Mouse (Mus musculus) c-Kit-positive CD71-positive TER-119-positive erythroid progenitor cells, embryonic 14.5 days (primary cell): ENCODE measurements around the gene S100a8.

Experiments
- DNase-seq: peaks from one replicate; pipeline ENCODE4 v3.0.0-alpha.2; 2013; ENCODE audit warnings: low spot score

Gene S100a8

DNA sequence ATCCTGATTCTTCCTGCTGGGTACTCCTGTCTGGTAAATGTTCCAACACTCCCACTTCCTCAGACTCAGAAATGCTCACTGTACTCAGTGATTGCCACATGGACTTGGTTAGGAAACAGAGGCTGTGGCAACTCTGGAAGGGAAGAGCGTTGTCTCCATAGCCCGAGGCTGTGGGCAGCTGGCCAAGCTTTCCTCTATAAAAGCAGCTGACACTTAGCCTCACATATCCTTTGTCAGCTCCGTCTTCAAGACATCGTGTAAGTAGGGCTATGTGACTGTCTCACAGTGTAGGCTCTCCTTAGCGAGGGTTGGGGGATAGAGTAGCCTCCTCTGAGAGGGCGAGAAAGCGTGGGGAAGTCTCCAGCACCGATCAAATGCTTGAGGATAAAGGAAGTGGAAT is at the start of gene S100a8:
Gene S100a8, plus strand, starts transcription at position 133 of the 400 bp plus-strand sequence.
- DNase-seq = no peak

DNA sequence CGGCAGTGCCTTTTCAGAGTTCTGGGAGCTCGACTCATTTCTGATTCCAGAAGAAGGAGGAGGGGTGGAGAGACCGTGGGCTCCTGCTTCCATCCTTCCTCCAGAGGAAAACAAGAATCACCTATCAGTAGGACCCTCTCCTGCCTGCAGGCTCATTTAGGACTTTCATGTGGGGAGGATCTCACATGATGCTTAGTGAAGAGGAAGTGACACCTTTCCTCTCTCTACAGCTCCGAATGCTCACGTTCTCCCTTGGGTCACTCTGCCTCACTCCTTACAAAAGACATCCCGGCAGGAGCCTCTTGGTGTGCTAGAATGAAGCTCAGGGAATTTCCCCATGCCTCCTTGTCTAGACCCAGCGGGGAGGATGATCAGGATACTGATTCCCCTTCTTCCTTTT is 47.2 kb upstream of the S100a8 start:
- no peak for DNase-seq

- DNase-seq = no peak
Measured at GRCm38 (mm10) chr3:90623435-90624071, 45.2 kb upstream of the S100a8 start.

DNA sequence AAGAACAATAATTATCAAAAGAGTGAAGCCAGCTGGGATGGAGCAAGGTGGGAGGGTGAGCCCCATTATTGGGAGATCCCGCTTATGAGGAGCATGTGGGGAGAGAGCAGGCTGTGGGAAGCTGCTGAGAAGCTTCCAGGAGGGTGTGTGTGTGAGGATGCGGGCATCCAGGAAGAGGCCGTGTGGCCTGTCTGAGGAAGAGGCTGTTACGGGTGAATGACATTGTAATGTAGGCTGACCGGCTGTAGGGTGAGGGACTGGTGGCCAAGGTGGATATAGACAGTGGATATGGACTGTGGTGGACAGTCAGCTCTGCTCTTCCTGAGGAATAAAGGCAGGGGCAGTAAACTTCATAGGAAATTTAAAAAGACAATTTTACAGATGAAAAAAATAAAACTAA is 43.3 kb upstream of the S100a8 start:
- DNase-seq = no peak

DNA sequence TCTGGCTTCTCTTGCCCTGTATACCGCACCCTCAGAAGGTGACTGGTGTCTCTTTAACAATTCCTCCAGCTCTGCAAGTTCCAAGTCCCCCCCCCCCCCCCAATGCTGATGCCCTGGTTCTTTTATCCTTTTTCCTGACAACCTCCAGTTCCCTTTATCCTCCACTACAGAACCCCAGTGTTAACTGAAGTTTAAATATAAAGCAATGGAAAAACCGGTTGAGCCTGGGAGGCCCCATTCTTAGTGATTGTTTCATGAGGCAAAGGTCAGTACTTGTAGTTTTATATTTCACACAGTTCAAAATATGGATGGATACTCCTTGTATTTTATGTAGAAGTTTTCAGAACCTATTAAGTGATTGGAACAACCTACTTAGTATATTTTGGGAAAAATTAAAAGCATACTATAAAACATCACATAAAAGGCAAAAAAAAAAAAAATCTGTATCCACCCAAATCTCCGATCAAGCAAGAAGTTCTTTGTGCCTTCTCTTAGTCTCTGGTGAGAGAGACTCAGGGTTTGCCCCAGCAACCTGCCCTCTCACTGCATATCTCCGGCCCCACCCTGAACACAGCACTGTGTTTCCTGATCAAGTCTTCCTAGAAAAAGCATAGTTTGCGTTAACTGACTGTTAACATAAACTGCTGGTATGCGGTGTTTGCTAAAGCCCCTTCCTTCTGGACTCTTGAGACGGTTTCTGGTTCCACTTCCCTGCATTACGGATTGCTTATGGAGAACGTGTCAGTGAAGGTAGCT is 42.3 kb upstream of the S100a8 start:
- DNase-seq = no peak

GRCm38 (mm10) chr3:90627366-90627765 is 41.4 kb upstream of the S100a8 start:
- DNase-seq = no peak

DNA sequence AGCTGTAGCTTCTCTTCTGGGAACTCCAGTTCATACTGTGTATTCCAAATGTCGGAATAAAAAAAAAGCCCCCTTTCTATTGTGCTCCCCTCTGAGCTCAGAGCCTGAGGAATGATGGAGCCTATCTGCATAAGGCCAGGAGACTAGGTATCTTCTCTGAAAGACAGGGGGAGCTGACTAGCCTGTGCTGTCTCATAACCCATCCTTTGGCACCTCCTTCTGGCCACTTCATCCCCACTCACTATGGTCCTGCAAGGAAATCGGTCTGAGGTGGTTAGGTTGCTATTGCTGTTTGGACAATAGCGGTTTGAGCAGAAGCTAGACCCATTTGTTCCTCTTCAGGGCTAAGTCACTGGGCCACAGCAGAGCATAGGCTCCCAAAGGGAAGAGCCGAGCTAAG is 41.0 kb upstream of the S100a8 start:
- no peak for DNase-seq

DNA sequence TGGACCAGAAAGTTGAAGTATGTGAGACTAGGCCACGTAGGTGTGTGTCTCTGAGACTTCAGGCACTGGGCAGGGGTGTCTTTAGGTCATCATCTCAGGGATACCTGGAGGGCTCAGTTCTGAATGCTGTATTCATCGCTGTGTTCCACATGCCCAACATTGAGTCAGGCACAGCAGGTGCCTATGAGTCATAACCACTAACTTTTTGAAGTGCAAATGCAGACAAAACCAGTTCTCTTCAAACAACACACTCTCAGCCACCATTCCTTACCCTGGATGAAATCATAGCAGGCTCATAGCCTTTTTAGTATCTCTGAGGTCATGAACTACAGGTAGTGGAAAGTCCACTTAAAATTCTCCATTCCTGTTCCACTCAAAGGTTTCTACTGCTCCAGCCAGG is 39.5 kb upstream of the S100a8 start:
- DNase-seq = no peak

DNA sequence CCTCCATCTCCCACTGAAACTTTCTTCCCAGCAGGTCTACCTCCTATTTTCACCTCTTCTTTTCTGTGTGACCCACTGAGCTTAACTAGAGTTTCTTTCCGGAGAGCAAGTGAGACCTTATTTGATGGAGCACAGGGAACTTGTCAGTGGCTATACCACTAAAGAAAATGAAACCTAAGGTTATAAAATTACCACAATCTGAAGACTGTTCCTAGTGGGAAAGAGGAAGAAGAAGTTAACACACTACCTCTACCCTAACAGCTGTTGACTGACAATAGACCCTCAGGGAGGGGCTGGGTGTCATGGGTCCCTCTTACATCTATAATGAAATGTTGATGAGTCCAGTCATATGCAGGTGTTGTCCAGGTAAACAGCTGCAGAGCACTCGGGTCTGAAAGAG is 36.8 kb upstream of the S100a8 start:
- no peak for DNase-seq

DNA sequence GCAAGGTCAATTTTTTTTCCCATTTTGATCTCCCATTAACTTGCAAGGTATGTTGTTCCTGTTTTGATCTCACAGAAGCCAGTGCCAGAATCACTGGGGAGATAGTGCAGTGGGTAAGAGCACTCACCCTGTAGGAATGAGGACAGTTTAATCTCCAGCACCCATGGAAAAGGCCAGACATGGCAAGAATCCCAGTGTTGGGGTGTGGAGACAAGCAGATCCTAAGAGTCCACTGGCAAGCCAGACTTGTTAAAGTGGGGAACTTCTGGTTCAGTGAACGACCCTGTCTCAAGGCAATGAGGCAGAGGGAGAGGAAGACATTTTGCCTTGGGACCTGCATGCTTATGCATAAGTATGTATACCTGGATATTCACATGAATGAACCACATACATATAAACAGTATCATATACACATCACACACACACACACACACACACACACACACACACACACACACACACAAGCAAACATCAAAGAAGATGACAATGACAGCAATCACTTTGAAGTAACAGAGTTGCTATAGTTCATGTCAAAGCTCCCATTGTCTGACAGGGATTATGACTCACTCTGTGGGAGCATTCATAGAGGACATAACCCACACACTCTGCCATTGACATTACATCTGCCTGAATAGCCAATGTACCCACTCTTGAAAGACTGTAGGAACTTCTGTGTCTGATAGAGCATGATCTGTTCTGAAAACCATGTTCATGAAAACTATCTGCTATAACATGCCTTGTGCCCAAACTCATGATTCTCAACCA is 30.1 kb upstream of the S100a8 start:
- no peak for DNase-seq

DNA sequence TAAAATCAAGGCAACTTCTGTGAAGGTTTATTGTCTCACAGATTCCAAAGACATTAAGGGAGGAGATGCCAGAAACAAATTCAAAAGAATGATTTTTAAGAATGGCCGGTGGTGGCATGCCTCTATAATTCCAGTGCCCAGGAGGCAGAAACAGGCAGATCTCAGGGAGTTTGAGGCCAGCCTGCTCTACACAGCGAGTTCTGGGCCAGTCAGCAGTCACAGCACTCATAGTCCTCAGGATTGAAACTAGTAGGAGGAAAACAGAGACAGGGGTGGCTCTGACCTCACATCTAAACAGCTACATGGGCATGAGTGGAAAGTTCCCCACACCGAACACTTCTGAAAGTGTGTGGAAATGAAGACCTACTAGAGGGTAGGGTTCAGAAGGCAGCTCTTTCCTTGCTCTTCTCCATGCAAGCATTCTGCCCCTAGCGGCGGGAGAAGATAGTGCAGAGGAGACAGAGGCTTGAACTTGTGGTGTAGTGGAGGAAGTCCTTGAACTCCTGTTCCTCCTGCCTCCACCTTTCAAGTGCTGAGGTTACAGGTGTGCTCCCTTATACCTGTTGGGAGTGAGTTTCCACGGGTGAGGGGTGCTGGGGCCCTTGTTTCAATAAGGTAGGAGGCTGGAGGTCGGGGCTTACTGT is 29.1 kb upstream of the S100a8 start:
- peak; percentile 42 for DNase-seq

- DNase-seq = no peak
Measured at GRCm38 (mm10) chr3:90640981-90641380, 27.8 kb upstream of the S100a8 start.

DNA sequence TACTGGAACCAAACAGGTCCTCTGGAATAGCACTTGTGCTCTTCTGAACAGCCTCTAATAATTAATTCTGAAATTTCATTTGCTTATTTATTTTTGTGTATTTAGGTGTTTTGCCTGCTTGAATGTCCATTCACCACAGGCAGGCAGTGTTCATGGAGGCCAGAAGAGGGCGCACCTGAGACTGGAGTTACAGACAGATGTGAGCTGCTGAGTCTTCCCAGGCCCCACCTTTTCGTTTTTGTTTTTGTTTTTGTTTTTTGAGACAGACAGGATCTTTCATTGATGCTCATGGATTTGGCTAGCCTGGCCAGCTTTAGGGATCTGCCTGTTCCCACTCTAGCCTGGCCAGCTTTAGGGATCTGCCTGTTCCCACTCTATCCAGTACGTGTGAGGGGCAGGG is 24.6 kb upstream of the S100a8 start:
- peak; percentile 14 for DNase-seq

- DNase-seq = no peak
Measured at GRCm38 (mm10) chr3:90647291-90647690, 21.5 kb upstream of the S100a8 start.

DNA sequence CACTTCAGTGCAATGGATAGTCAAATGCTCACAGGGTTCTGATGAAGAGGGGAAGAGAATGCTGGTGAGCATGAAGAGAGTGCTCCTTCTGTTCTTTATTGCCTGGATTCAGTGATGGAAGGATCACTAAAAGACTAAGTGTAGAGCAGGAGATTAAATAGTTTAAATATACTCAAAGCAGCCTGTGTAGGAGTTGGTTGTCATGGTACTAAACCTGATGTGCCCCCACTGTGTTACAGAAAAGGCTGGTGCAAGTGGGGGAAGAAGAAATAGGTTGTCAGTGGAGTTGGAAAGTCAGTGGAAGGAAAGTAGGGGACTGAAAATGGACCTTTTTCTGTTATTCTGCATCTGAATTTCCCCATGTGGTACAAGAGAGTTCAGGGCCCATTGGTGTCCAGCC is 19.8 kb upstream of the S100a8 start:
- DNase-seq = no peak

GRCm38 (mm10) chr3:90649832-90650231 is 18.9 kb upstream of the S100a8 start:
- no peak for DNase-seq

- peak; percentile 32 for DNase-seq
Measured at GRCm38 (mm10) chr3:90652878-90653508, 15.8 kb upstream of the S100a8 start.

DNA sequence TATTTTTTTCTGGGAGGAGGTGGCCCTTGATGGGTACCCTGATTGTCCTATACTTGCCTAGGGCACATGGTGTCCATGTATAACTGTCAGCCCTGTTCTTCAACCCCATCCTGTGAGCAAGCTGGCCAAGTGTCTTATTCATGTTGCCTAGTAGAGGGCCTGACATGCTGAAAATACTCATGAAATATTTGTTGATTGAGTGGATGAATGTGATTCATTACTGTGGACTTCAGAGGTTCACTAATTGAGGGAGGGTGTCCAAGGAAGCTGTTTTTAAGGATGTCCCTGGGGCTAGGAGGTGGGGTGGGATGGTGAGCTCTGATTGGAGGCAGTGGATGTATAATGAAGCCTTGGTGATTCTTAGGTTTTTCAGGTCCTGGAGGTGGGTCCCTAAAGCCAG is 15.1 kb upstream of the S100a8 start, which contains the start of gene S100a7a:
Gene S100a7a, plus strand, starts transcription at position 301 of the 400 bp plus-strand sequence.
- no peak for DNase-seq

GRCm38 (mm10) chr3:90657405-90657804 is 11.4 kb upstream of the S100a8 start:
- no peak for DNase-seq

DNA sequence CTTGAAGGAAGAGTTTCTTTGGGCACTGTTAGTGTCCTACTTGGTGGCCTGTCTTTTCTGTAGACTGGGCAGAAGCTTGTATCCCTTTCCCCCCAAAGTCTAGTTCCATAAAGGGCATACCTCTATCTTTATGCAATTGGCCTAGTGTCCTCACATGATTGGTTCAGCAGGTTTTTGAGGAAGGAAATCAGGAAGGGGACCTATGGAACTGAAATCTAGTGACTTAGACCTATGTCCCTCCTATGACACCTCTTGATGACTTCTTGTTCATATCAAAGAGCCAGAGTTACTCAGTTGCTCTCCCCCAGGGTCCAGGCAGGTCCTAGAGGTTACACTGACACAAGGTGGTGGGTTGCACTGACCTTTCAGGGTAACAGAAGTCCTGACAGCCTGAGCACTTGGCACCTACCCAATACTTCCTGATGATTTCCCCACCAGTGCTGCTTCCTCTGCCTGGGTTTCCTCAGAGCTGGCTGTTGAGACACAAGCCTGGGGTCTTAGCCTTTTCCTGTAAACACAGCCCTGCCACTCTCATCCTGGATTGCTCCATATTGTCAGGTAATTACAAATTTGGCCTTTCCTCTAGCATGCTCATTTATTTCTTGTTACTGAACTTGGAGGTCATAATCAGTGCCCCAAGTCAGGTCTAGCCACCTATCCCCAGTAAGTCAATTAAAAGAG is 9.3 kb upstream of the S100a8 start:
- no peak for DNase-seq

GRCm38 (mm10) chr3:90664219-90664618 is 4.6 kb upstream of the S100a8 start:
- DNase-seq = no peak
